Mouse (Mus musculus): Measurements from ENCODE around the gene Cep72.
"Not testable (repeated sequence)": the region's sequence is repeated elsewhere in the genome, so short reads cannot be mapped to it uniquely, and the experiment has no call there.

Gene Cep72

DNA sequence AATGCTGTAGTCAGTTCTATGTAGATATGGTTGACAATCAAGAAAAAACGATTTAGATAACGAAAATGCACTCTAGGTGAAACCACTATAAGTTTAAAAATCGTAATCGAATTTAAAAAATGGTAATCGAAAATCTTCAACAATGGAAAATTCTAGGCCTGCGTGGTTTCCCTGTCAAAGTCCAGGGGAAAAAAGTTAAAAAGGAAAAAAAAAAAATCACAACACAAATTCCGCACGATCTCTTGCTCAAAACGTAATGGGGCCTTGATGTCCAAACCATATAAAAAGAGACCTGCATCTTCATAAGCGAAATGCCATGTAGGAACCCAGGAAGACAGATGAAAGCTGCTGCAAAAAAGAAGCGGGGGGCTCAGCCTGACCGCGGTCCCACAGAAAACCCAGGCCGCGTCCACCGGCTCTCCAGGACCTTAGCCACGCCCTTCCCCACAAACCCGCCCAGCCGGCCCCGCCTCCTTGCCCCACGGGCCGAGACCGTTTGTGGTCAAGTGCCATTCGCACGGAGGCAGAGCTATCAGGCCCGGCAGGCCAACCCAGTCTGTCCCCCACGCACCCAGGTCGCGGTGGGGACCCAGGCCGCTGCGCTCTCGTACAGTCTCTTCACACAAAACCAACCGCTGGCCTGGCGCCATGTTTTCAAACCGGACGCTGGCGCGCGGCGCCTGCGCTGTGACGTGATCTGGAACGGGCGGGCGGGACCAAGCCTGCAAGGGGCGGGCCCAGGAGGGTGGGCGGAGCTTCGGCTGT, at the start of gene Cep72:
TSS of gene Cep72 (minus strand) at position 687 of the 765 bp plus-strand sequence.
- DNase-seq (ENCODE audit: extremely low spot score, low read depth, low spot score), result peak; percentile 71

GRCm38 (mm10) chr13:74107410-74107809, 45.3 kb upstream of the Cep72 start:
- DNase-seq (ENCODE audit: extremely low spot score, low read depth, low spot score), result no peak

GRCm38 (mm10) chr13:74104417-74104816, 42.3 kb upstream of the Cep72 start:
- DNase-seq (ENCODE audit: extremely low spot score, low read depth, low spot score), result no peak

- no peak for DNase-seq (ENCODE audit: extremely low spot score, low read depth, low spot score)
Observed at GRCm38 (mm10) chr13:74102831-74103582, 40.9 kb upstream of the Cep72 start.

DNA sequence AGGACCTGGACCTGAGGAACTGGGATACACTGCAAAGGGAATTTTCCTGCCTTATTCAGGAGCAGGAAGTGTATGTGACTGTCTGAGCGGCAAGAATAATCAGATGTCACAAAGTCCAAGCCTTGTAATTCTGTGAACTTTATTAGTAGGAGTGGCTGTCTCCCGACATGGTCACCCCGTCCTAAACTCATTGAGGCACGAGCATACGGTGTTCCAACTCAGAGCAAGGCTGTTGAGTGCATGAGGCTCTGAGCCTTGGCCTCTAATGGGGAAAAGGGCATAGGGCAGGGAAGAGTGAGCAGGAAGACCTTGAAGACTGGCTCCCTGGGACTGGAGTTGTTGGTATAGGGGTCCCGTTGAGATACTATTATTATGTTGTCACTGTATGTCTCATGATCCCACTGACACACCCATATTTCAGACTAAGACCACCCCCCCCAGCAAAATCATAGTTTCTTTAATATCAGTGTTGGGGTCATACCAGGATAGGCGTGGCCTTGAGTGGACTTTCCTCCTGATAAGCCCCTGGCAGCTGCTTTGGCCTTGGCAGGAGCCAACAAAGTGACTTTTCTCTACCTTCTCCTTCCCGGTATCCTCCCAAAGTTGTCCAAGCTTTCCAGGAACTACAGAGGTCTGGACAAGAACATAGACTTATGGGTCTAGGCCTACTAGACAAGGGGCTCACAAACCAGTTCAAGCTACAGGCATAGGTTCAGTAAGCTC, 40.2 kb upstream of the Cep72 start:
- DNase-seq (ENCODE audit: extremely low spot score, low read depth, low spot score), result no peak

DNA sequence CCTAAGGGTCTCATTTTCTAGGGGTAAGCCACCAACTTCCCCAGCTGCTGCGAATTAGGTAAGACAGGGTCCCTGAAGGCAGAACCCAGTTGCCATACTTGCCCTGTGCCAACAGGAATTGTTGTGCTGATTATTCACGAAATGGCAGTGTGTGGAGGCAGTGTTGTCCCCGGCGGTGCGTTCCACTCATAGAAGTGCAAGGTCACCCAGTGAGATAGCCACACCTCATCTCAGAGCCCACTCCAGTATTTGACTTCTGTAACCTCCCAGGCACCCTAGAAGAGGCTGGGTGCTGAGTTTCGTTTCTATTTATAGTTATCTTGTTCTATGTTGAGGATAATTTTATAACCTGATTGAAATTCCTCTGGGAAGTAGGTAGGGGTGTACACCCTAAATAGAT, 36.8 kb upstream of the Cep72 start:
- no peak for DNase-seq (ENCODE audit: extremely low spot score, low read depth, low spot score)

- no peak for DNase-seq (ENCODE audit: extremely low spot score, low read depth, low spot score)
Observed at GRCm38 (mm10) chr13:74096715-74097363, 34.7 kb upstream of the Cep72 start.

GRCm38 (mm10) chr13:74095936-74096335, 33.8 kb upstream of the Cep72 start:
- DNase-seq (ENCODE audit: extremely low spot score, low read depth, low spot score), result no peak

GRCm38 (mm10) chr13:74090265-74090664, 28.2 kb upstream of the Cep72 start:
- DNase-seq (ENCODE audit: extremely low spot score, low read depth, low spot score), result no peak

GRCm38 (mm10) chr13:74073369-74073768, 11.3 kb upstream of the Cep72 start:
- DNase-seq (ENCODE audit: extremely low spot score, low read depth, low spot score), result no peak

GRCm38 (mm10) chr13:74071714-74072113, 9.6 kb upstream of the Cep72 start:
- no peak for DNase-seq (ENCODE audit: extremely low spot score, low read depth, low spot score)

DNA sequence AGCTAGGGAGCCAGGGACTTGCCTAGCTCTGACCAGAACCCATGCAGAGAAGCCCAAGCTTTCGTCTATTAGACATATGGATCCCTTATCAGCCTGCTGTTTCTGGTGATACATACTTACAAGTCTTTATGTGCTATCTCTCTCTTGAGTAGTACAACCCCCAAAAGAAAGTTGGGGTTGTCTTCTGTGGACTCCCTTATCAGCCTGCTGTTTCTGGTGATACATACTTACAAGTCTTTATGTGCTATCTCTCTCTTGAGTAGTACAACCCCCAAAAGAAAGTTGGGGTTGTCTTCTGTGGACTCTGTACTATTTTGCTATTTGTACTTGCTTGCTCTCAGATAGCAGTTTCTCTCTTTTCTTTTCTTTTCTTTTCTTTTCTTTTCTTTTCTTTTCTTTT, 9.1 kb upstream of the Cep72 start:
- DNase-seq (ENCODE audit: extremely low spot score, low read depth, low spot score), result not testable (repeated sequence)

- no peak for DNase-seq (ENCODE audit: extremely low spot score, low read depth, low spot score)
Observed at GRCm38 (mm10) chr13:74066576-74066975, 4.5 kb upstream of the Cep72 start.

GRCm38 (mm10) chr13:74063340-74064050, 1.4 kb upstream of the Cep72 start:
- DNase-seq (ENCODE audit: extremely low spot score, low read depth, low spot score), result no peak

DNA sequence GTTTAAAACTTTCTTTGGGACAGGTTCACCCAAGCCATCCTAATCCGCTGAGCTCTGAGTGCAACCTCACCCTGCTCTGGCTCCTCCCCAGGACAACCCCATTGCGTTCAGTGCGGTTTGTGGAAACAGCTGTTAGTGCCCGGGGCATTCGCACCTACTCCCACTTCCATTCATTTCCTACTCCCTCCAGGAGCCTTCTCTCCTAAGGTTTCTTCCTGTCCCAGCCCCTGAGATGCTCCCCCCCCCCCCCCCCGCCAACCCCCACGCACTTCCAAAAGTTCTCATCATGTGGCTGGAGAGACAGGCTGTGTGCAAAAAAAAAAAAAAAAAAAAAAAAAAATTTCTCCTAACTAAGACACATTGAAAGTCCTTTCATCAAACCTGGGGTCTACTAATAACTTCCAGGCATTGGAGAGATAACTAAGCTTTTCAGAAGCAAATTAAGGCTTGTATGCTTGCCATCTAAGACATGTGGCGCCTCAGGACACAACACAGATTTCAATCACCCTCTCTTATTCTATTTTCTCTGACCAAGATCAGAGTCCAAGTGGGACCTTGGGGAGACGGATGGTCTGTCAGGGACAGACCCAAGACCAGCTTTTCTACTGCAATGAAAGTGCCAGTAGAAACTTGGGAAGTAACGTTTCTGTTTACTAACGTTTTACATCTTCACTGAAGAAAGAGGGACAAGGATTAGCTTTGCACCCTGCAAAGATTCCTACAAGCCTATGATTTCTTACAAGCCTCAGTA, 454 bp upstream of the Cep72 start:
- DNase-seq (ENCODE audit: extremely low spot score, low read depth, low spot score), result no peak

- no peak for DNase-seq (ENCODE audit: extremely low spot score, low read depth, low spot score)
Observed at GRCm38 (mm10) chr13:74058081-74058480, 4.0 kb downstream of the Cep72 start.

DNA sequence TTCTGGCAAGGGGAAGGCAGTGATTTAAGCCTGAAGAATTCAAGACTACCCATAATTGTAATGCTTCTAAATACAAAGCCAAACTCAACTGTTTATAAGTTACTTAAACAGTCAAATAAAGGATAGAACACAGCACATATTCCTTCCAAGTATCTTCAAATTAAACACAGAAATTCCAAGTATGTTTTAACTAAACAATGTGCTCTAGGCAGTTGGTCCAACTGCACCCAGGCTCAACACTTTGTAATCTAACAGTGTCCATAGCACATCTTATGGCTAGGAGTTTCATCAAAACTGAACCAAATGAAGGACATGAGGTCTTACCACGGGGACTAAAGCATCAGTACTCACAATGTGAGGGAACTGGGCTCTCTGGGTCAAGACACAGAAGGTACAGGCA, 5.9 kb downstream of the Cep72 start:
- DNase-seq (ENCODE audit: extremely low spot score, low read depth, low spot score), result no peak

DNA sequence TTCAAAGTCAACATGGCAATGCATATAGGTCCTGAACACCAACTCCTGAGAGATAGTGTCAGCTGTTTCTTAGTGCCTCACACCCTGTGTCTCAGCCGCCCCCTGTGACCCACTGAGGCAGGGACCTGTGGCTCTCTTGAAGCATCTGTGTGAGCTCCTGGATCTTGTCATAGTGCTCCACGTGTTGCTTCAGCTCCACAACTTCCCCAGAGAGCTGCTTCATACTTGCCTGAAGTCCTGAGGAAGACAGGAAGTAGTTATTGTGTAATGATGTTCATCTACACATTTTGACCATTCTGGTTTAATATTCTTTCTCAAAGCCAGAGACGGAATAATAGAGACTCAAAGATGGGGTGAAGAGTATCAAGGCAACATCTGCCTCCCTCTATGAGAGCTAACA, 22.2 kb downstream of the Cep72 start:
- DNase-seq (ENCODE audit: extremely low spot score, low read depth, low spot score), result no peak

DNA sequence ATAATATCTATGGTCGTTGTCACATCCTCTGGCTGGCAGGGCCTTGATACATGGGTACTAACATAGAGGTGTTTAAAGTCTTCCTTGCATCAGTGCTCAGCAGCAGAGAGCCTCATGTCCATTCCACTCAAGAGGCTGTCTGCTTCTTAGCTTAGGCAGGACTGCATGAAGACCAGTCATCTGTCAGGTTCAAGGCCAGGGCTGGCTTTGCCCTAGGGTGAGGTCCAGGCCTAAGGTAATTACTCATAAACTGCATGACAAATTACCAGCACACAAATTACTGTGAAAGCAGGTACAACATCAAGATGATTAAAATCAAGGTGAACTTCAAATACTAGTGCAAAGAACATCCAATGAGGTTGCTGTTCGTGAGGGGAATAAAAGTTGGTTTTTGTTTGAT, 26.3 kb downstream of the Cep72 start:
- DNase-seq (ENCODE audit: extremely low spot score, low read depth, low spot score), result no peak

DNA sequence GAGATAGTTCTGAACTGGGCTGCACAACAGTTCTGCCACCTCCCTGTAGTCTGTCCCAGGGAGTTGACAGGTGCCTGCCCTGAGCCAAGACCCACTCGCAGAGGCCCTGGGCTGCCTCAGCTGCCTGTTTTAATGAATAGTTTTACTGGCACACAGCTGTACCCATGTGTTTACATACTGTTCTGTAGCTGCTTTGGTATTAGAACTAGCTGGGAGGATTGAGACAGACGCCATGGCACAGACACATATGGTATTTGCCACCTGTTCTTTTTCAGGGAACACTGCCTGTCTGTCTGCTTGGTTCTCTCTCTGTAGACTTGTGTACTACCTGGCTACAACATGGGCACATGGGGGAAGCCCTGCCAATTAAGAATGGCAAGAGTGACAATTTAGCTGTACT, 27.3 kb downstream of the Cep72 start:
- DNase-seq (ENCODE audit: extremely low spot score, low read depth, low spot score), result no peak

All from hindlimb bud, embryonic 11.5 days (tissue).